Mouse (Mus musculus): ENCODE data around the gene Eml3. TPM values are rescaled to one million over a fixed set of nuclear protein-coding genes. Genes with fewer than 3 reads are reported as not detected.
"Not testable (repeated sequence)": the region's sequence is repeated elsewhere in the genome, so short reads cannot be mapped to it uniquely, and the experiment has no call there.

Gene Eml3
- total RNA-seq (2015) (12.0 and 14.9 TPM in 2 replicates), total RNA-seq (2017) (20.1 and 36.0 TPM in 2 replicates)

DNA sequence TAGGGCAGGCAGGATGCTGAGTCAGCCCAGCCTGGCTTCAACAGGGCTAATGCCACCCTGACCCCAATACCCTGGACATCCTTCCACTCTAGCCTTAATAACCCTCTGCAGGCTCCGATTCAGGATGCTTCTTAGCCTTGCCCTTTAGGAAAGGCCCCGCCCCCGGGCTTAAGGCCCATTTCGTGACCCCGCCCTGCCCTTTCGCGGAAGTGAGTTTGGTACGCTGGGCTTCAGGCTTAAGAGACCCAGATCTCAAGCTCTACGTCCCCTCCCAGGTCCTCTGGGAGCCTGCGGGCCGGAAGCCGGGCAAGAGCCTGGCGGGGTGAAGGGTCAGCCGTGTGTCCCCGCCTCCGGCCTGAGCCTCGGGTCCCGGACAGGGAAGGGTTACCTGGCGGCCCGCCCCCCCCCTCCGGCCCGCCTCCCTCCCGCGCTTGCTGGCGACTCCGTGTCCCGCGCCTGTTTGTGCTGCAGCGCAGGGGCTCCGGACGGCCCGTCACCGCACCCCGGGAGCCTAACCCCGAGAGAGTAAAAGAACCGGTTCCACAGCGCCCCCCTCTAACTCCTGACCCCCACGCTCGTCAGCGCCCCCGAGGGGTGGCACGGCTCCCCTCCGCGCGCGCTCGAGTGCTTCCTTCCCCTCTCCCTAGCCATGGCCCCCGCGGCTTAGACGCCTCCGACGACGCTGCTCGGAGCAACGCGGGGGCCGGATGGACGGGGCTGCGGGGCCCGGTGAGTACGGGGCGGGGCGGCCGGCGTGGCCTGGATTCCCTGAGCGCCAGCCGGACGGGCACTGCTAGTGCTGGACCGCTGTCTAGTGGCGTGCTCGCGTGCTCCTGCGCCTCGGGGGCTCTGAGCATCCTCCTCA lies at the start of gene Eml3, which contains the start of gene Rom1:
Gene Eml3 (plus strand): TSS at position 329 of the 865 bp plus-strand sequence.
Gene Rom1 (minus strand): TSS at position 133 of the 865 bp plus-strand sequence.
- ATAC-seq (replicated peaks; ENCODE audit: poor library complexity), result peak; percentile 68

- peak; percentile 98 for ATAC-seq (replicated peaks; ENCODE audit: poor library complexity)
Measured at GRCm38 (mm10) chr19:8880311-8881033, 48.9 kb upstream of the Eml3 start, which contains the start of gene Uqcc3. Gene Uqcc3, minus strand, starts transcription at chr19:8880923.

DNA sequence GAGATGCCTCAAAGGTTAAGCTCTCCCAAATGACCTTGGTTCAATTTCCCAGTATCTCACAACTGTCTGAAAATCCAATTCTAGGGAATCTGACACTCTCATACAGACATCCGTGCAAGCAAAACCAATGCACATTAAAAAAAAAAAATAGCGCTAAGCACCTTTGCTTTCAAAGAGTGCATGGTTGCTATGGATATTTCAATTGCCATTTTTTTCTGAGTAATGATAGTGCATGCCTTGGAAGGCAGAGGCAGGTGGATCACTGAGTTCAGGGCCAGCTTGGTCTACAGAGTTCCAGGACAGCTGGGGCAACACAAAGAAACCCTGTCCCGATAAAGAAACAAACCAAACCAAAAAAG lies 48.3 kb upstream of the Eml3 start:
- ATAC-seq (replicated peaks; ENCODE audit: poor library complexity), result peak; percentile 21

DNA sequence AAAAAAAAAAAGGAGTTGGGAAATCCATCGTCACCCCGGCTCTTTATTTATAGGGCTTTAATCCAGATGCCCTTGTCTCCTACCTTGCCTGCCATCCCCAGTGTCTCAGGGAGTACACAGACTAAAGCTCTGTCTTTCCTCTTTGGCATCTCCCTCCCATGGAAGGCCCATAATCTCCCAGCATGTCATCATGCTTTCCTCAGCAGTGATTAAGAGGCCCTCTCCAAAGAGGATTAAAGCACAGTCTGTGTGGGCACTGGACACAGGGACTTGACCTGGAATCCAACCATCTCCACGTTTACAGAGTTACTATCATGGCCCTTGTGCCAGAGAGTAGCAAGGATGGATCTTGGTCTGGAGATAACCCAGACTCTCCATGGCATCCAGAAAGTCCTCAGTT lies 45.7 kb upstream of the Eml3 start, which contains the start of the genes Lbhd1 and Gm49403:
Gene Lbhd1 (plus strand): TSS at position 117 of the 400 bp plus-strand sequence.
Gene Gm49403 (plus strand): TSS at position 315 of the 400 bp plus-strand sequence.
- no peak for ATAC-seq (replicated peaks; ENCODE audit: poor library complexity)

- ATAC-seq (replicated peaks; ENCODE audit: poor library complexity), result no peak
Measured at GRCm38 (mm10) chr19:8886916-8887584, 42.3 kb upstream of the Eml3 start.

DNA sequence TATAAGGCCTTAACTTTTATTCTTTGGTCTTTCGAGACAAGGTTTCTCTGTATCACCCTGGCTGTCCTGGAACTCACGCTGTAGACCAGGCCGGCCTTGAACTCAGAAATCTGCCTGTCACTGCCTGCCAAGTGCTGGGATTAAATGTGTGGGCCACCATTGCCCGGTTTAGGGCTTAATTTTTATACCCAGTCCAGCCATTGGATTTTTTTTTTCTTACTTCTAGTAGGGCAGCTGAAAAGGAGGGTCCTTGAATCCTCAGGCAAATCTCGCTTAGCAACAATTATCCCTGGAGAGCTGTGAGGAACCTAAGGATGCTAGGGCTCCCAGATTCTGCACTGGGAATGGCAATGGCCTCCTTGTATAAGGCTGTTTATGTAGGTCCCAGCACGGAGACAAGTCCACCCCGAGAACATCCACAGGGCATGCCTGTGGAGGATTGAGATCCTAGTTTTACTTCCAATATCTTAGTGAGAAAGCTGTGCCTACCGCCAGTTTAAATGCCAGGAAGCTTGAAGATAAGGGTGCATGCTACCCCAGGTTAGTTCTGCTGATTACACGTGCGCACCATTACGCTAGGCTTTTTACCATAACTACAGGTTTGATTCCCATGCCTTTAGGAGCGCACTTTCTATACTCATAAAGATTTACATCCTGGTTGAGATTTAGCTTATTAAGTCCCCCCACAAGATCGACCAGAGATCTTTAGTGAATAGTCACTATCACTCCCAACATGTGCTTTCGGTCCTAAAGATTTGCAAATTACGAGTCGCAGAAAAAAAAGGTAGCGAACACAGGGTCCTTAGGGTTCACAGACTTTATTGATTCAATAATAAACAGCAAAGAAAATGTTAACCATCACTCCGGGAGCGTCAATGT lies 41.5 kb upstream of the Eml3 start:
- ATAC-seq (replicated peaks; ENCODE audit: poor library complexity), result 0 out of 2 replicates have a peak, but pooled peaks have one; percentile 9

DNA sequence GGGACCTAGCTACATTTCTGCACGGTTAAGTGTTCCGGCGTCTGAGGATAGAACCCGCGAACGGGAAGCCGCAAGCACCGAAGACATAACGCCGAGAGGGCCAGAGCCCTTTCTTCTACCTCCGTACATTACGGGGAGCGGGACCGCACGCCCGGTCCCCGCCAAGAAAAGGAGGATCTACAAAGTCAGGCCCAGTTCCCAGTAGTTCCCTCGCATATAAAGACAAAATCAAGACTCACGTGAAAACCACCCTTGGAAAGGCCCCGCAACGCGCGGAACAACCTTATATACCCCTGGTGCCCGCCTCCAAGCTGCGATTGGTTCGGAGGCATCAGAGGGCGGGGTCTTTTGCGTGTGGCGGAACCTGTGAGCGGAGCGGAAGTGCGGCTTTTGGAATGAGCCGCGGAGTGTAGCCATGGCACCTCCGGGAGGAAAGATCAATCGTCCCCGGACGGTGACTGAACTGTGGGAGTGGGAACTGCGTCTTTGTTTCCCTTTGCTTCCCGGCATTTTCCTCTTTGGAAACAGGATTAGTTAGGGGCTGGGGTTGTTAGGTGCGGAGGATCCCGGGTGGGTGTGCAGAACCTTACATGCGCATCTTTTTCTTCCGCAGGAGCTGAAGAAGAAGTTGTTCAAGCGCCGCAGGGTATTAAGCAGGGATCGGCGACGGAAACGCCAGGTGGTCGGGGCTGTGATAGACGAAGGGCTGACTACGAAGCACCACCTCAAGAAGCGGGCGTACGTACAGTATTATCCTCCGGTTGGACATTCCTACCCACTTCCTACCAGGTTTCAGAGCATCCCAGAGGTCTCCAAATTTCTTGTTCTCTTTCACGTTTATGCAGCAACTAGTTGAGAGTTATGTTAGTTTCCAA lies 40.6 kb upstream of the Eml3 start, which contains the start of the genes 1810009A15Rik and Gm49416:
Gene 1810009A15Rik (plus strand): TSS at position 343 of the 875 bp plus-strand sequence.
Gene Gm49416 (plus strand): TSS at position 416 of the 875 bp plus-strand sequence.
- ATAC-seq (replicated peaks; ENCODE audit: poor library complexity), result peak; percentile 87

DNA sequence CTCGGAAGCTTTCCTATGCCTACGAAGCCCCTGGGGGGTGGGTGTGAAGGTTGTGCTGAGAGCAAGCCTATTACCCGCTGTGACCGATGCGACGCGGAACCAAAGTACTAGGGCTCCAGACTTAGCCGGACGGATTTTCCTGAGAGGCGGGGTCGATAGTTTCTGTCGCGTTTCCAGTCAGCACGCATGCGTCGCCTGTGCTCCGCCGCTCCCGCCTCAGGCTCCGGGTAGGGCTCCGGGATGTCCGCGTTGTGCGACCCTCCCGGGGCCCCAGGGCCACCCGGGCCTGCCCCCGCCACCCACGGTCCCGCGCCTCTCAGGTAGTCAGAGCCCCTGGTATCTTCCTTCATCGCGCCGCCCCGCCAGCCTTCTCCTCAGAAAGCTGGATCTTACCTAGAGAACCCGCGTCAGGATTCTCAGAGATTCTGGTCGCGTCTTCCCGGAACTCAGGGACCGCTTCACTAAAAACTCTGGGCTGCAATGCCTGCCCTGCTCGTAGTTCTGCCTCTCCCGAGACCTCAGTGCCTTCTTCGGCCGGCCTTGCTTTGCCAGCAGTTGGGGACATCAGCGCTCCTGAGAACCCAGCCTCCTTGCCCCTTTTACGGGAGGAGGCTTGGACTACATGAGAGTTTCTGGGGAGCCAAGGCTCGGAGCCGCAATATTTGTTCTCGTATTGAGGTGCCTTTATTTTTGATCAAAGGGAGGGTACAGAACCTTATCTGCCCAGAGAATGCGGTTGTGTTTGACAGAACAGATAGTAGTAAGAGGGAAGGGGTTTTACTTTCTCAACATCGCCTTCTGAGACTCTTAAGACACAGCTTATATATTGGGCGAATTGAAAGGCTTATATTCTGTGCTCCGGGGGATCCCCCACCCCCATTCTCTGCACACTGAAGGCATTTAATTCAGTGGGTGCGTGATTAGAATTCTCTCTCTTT lies 36.3 kb upstream of the Eml3 start, which contains the start of gene Ints5:
Gene Ints5 (plus strand): TSS at position 177 of the 938 bp plus-strand sequence.
- ATAC-seq (replicated peaks; ENCODE audit: poor library complexity), result peak; percentile 66

GRCm38 (mm10) chr19:8895397-8895960 lies 33.9 kb upstream of the Eml3 start:
- no peak for ATAC-seq (replicated peaks; ENCODE audit: poor library complexity)

DNA sequence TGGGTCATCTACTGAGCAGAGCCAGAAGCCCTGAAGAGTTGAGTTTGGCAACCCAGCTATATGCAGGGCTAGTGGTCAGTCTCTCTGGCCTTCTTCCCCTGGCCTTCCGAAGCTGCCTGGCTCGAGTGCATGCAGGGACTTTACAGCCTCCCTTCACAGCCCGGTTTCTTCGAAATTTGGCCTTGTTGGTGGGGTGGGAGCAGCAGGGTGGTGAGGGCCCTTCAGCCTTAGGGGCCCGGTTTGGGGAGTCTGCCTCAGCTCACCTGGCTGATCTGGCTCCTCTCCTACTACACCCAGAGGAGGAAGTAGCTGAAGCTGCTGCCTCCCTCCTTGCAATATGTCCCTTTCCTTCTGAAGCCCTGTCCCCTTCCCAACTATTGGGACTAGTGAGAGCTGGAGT lies 33.1 kb upstream of the Eml3 start:
- not testable (repeated sequence) for ATAC-seq (replicated peaks; ENCODE audit: poor library complexity)

DNA sequence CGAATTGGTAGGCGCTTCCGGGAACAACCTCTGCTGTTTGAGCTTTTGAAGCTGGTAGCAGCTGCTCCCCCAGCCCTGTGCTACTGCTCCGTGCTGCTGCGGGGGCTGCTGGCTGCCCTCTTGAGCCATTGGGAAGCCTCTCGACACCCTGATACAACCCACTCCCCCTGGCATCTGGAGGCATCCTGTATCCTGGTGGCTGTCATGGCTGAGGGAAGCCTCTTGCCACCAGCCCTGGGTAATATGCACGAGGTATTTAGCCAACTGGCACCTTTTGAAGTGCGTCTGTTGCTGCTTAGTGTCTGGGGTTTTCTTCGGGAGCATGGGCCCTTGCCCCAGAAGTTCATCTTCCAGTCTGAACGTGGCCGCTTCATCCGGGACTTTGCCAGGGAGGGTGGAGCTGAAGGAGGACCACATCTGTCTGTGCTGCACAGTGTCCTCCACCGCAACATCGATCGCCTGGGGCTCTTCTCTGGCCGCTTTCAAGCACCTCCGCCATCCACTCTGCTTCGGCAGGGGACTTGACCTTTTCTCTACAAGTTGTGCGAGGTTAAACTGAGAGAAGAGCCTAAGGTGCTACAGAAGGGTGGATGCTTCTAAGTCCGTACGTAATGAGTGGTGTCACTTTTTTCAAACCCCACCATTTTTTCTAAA lies 32.0 kb upstream of the Eml3 start:
- not testable (repeated sequence) for ATAC-seq (replicated peaks; ENCODE audit: poor library complexity)

DNA sequence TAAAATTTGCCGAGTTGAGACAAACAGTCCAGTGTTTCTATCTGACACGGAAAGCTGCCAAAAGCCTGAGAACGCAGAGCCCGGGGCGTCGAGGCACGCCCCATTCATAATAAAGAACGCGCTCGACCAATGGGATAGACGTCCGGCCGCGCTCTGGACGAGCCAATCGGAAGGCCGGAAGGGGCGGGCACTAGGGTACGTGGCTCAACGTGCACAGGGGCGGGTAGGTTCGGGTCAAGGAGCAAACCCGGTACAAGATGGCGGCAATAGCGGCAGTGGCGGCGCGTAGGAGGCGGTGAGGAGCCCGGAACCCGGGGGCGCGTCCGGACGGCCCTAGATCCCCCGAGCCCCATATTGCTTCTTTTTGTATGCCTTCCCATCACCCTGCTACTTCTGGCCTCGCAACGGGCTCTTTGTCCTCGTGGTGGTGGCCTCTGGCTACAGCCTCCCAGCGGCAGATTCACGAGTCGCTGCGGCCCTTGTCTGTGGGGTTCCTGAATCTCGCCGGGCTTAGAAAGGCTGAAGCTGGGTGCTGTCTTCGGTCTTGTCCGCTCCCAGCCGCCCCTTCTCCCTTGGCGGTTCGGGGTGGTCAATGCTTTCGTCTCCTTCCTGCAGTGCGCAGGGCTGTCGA lies 31.4 kb upstream of the Eml3 start, which contains the start of gene Ganab:
Gene Ganab (plus strand): TSS at position 207 of the 631 bp plus-strand sequence.
- ATAC-seq (replicated peaks; ENCODE audit: poor library complexity), result peak; percentile 96

DNA sequence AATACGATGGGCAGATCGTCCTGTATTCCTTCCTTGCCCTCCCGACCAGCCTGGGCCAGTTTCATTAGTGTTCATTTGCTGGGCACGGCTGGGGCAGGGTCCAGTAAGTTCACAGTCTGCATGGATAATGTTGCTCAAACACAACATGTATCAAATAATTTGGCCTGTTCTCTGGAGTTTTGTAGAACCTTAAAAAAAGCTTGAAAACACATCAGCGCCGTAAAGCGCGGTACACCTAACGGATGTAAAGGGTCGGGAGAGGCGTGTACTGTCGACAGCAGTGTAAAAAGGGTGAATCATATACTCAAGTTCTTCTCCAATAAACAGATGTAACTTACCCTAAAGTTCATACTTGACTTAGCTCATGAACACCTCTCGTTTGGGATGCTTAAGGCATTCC lies 30.8 kb upstream of the Eml3 start:
- ATAC-seq (replicated peaks; ENCODE audit: poor library complexity), result peak; percentile 22; the same call in 1 of the 2 replicates

DNA sequence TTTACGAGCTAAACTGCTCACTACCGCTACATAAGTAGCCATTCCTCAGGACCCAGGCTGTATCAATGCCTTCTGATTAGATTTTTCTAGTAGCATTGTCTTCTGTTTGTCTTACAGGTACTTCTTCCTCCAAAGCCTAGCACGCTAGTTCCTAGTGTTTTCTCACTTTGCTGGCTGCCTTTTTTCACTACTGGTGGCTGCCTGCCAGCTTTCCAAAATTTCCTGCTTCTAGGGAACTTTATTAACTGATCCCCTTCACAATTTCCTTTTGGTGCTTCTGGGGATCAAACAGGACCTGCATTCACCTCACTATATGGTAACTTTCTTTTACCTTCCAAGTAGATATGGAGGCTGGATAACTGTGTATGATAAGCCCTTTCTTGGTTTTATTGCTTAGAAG lies 30.3 kb upstream of the Eml3 start:
- no peak for ATAC-seq (replicated peaks; ENCODE audit: poor library complexity)

DNA sequence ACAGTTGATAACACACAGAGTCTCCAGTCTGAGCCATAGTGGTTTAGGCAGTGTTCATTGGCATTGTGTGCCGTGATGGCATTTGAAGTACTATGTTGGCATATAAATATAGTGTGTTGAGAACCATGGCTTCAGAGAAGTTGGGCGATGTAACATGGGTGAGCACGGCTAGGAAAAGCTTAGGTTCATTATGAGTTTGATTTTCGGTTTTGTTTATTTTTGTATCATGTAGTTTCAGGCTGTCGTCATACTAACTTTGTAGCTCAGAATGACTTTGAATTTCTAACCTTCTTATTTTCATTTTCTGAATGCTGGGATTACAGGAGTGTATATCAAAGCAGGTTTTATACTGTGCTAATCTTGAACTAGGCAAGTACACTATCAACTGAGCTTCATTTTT lies 25.9 kb upstream of the Eml3 start:
- no peak for ATAC-seq (replicated peaks; ENCODE audit: poor library complexity)

GRCm38 (mm10) chr19:8908531-8908930 lies 20.8 kb upstream of the Eml3 start:
- ATAC-seq (replicated peaks; ENCODE audit: poor library complexity), result no peak

Data from megakaryocyte progenitor cell, adult 5-6 weeks (primary cell).